Comparison of ENCODE assay signal across 14 mouse cellular contexts in the genomic region with DNA sequence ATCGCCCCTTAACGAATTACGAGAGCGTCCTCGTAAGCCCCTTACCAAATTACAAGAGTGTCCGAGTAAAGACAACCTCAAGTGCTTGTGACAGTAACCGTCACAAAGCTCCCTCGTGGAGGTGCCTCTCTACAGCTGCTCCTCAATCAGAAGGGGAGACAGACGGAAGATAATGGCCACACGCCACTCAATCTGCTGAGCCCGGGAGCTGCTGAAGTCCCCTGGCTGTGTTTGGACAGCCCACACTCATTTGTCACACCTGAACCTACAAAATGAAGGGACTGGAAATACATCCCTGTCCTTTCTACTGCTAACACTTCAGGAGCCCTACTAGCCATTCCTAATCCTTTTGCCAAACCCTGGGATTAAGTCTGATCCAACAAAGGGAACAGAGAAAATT.
"Had no signal": no experiment of that assay in that cellular context is flagged by ENCODE, and none has a peak within 500 bp of the region (broad histone marks: within the 10 kb centered on the region; RNA-seq: fewer than 3 reads in every experiment).

No protein-coding gene starts in this region.

- H3K4me3 ChIP-seq: limb, embryonic 12.5 days; liver, embryonic 13.5 days; lung, embryonic 15.5 days; megakaryocyte, embryonic 14.5 days had no signal

- H3K9me3 ChIP-seq: limb, embryonic 12.5 days; liver, embryonic 13.5 days; lung, embryonic 15.5 days; megakaryocyte, embryonic 14.5 days had no signal

- H3K4me2 ChIP-seq: limb, embryonic 12.5 days; liver, embryonic 13.5 days; lung, embryonic 15.5 days had no signal

- ATAC-seq: liver, postnatal 0 days had no signal

- H3K27me3 ChIP-seq: liver, embryonic 13.5 days; lung, embryonic 15.5 days had no signal

- H3K4me1 ChIP-seq: liver, embryonic 13.5 days; lung, embryonic 15.5 days; megakaryocyte, embryonic 14.5 days had no signal

- H3K9ac ChIP-seq: limb, embryonic 12.5 days; liver, embryonic 13.5 days; liver, postnatal 0 days; lung, embryonic 15.5 days had no signal

- H3K27ac ChIP-seq: limb, embryonic 12.5 days; liver, embryonic 13.5 days; lung, embryonic 15.5 days; macrophage; stomach, postnatal 0 days had no signal

- DNase-seq: kidney, adult 8-10 months; kidney, postnatal 25 days; layer of hippocampus, adult 9-11 months; liver; liver, embryonic 13.5 days; liver, postnatal 0 days; lung, postnatal 14 days; right cerebral cortex, adult 18-20 months; thymus, postnatal 4 days had no signal
